Mouse (Mus musculus) kidney, embryonic 16.5 days (tissue): Measurements from ENCODE around the gene Casp1. TPM values are rescaled to one million over a fixed set of nuclear protein-coding genes. Genes with fewer than 3 reads are reported as not detected.

ENCODE experiments used
- ATAC-seq: fragments of 200-750 bp; cut with Nextera tagmentation; 2 replicates; pipeline ENCODE4 v1.8.0; 2017; ENCODE audit warnings: moderate TSS enrichment; ENCODE audit not compliant: low FRiP score, low TSS enrichment
- H3K27ac ChIP-seq: fragments of 300-500 bp; sonication (generic); 2 replicates; pipeline ENCODE4 v1.5.1; 2014; ENCODE audit warnings: low read length
- H3K27me3 ChIP-seq: fragments of 300-500 bp; sonication (generic); 2 replicates; pipeline ENCODE4 v1.6.1; 2014; ENCODE audit warnings: low read length, control low read depth, mixed read lengths; ENCODE audit not compliant: insufficient read depth
- H3K36me3 ChIP-seq: fragments of 300-500 bp; sonication (generic); 2 replicates; pipeline ENCODE4 v1.6.1; 2014; ENCODE audit warnings: low read length, control low read depth, mixed read lengths; ENCODE audit not compliant: insufficient read depth
- H3K4me1 ChIP-seq: fragments of 300-500 bp; sonication (generic); 2 replicates; pipeline ENCODE4 v1.6.1; 2014; ENCODE audit warnings: low read length, control low read depth, mixed read lengths; ENCODE audit not compliant: insufficient read depth
- H3K4me2 ChIP-seq: fragments of 300-500 bp; sonication (generic); replicated peaks from 2 replicates; pipeline ENCODE4 v1.6.1; 2014; ENCODE audit warnings: low read depth, low read length
- H3K4me3 ChIP-seq: fragments of 300-500 bp; sonication (generic); 2 replicates; pipeline ENCODE4 v1.5.1; 2014; ENCODE audit warnings: mild to moderate bottlenecking, low read length
- H3K9ac ChIP-seq: fragments of 300-500 bp; sonication (generic); replicated peaks from 2 replicates; pipeline ENCODE4 v1.6.1; 2014; ENCODE audit warnings: low read length
- H3K9me3 ChIP-seq: fragments of 300-500 bp; sonication (generic); 2 replicates; pipeline ENCODE4 v1.6.1; 2016; ENCODE audit warnings: low read length, control low read depth
- WGBS: fragments of 180-500 bp; shearing (Covaris S2); extraction: QIAGEN DNeasy Blood & Tissue Kit; methylation state at CpG from one replicate; pipeline ENCODE4 v1.1.7; 2014; 5-methylcytosine and 5-hydroxymethylcytosine counted together
- polyA plus RNA-seq: library from polyadenylated mRNA; unstranded; fragments of >200 nt; fragmentation: Nextera tagmentation; extraction: Ambion mirVana; gene quantifications from 2 replicates; pipeline ENCODE4 v1.2.1, GENCODE M21; 2015

Gene Casp1
- polyA plus RNA-seq: 0.91 and 0.99 TPM in 2 replicates

DNA sequence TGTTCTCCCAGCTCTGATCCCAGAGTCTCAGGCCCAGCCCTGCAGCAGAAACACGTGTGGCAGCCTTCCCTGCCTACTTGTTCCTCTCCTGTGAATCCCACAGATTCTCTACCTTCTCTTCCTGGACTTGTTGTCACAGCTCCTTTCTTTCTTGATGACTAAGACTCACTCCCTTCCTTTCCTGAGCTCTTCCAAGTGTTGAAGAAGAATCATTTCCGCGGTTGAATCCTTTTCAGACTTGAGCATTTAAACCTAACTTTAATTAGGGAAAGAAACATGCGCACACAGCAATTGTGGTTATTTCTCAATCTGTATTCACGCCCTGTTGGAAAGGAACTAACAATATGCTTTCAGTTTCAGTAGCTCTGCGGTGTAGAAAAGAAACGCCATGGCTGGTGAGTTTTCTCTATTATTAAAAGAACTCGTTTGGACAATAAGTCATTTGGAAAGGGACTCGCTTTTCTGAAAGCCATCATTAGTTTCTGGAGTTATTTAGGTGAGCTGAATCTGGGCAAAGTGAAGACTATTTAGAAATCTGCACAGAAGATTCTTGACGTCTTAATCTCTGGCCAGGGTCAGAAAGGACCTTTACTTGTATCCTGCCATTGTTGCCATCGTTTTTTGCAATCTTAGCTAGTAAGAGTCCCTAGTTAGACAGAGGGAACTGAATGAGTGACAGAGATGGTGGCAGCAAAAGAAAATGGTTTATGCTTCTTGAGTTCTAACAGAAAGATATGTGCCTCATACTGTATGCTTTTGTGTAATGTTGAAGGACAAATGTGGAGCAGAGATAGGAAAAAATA is at the start of gene Casp1:
Gene Casp1 (plus strand): TSS at position 189 of the 803 bp plus-strand sequence.
- Histone ChIP-seq H3K36me3 (no peaks in the 10 kb centered on the region), H3K9me3 (no peaks in the 10 kb centered on the region), H3K9ac (no peak within 1 kb of the TSS), H3K4me2 (no peak within 1 kb of the TSS), H3K27ac (no peak within 1 kb of the TSS), H3K4me3 (no peak within 1 kb of the TSS), H3K4me1 (no peaks in the 10 kb centered on the region), H3K27me3 (no peaks in the 10 kb centered on the region)
- no peak for ATAC-seq
- WGBS: 79% methylated on average over 11 of the region's 11 CpGs

DNA sequence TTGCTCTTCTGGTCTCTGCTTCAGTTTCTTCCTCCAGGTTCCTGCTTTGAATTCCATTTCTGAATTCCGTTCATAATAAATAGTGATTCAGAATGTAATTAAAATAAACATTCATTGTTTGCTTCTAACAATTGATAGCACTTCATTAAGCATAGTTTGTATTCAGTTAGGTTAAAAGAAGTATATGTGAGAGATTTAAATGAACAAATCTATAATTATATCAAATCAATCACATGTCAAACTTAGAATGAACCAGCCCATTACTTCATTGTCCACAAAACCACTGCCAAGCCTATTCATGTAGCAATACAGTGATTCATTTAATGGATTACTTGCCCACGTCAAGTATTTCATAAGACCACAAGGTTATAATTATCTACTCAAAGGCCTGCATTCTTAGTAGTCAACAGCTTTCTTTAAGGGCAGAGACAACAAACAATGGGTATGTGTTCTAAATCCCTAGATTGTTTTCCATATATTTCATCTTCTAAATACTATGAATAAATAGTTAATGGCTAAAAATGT is 34.3 kb upstream of the Casp1 start:
- ATAC-seq: no peak
- WGBS: 86% methylated on average over 2 of the region's 2 CpGs
- H3K4me2 ChIP-seq: no peak overlapping the region

GRCm38 (mm10) chr9:5270274-5270673 is 28.0 kb upstream of the Casp1 start:
- Histone ChIP-seq H3K4me1 (0 out of 2 replicates have a peak, but pooled peaks cover 2% of the 10 kb centered on the region), H3K9me3 (no peaks in the 10 kb centered on the region), H3K4me3 (no peak overlapping the region), H3K27me3 (no peaks in the 10 kb centered on the region), H3K36me3 (no peaks in the 10 kb centered on the region), H3K4me2 (no peak overlapping the region), H3K9ac (no peak overlapping the region), H3K27ac (no peak overlapping the region)
- 89% methylated on average over 2 of the region's 2 CpGs for WGBS
- no peak for ATAC-seq

More for the DNA sequence above, 34.3 kb upstream of the Casp1 start:
- Histone ChIP-seq H3K4me3 (no peak overlapping the region), H3K27me3 (no peaks in the 10 kb centered on the region), H3K9me3 (no peaks in the 10 kb centered on the region), H3K4me1 (no peaks in the 10 kb centered on the region), H3K27ac (no peak overlapping the region), H3K36me3 (no peaks in the 10 kb centered on the region), H3K9ac (no peak overlapping the region)

- peak; percentile 12; the same call in 1 of the 2 replicates for ATAC-seq
- H3K9ac ChIP-seq: no peak overlapping the region
- no peaks in the 10 kb centered on the region for H3K27me3 ChIP-seq
- 0 out of 2 replicates have a peak, but pooled peaks cover 2% of the 10 kb centered on the region for H3K4me1 ChIP-seq
- no peak overlapping the region for H3K4me2 ChIP-seq
- H3K9me3 ChIP-seq: no peaks in the 10 kb centered on the region
- H3K36me3 ChIP-seq: no peaks in the 10 kb centered on the region
- no peak overlapping the region for H3K4me3 ChIP-seq
- 47% methylated on average over 1 of the region's 1 CpGs for WGBS
- H3K27ac ChIP-seq: no peak overlapping the region
Observed at GRCm38 (mm10) chr9:5270884-5271283, 27.4 kb upstream of the Casp1 start.

GRCm38 (mm10) chr9:5271334-5271845 is 26.9 kb upstream of the Casp1 start:
- Histone ChIP-seq H3K4me1 (0 out of 2 replicates have a peak, but pooled peaks cover 2% of the 10 kb centered on the region), H3K9ac (no peak overlapping the region), H3K4me3 (no peak overlapping the region), H3K4me2 (no peak overlapping the region), H3K27ac (0 out of 2 replicates have a peak overlapping the region, but pooled peaks have one; percentile 18), H3K36me3 (no peaks in the 10 kb centered on the region), H3K27me3 (no peaks in the 10 kb centered on the region), H3K9me3 (no peaks in the 10 kb centered on the region)
- WGBS: 30% methylated on average over 6 of the region's 6 CpGs
- ATAC-seq: peak; percentile 54; the same call in 1 of the 2 replicates

DNA sequence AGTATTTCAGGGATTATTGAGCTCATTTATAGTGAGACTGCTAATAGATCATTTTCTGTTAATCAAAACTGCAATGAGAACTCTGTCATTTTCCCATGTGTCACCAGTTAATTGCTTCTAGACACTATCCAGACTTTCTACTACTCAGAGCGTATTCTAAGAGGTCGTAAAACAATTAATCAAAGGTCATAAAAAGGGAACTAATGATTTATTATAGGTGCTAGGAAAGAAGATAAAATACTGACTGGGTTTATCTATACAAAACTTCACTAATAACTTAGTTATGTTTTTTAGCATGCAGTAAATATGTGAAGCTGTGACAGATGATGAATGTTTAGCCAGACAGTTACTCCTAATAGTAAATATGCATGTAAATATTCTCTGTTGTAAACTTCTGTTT is 12.2 kb upstream of the Casp1 start:
- H3K36me3 ChIP-seq: no peaks in the 10 kb centered on the region
- H3K27me3 ChIP-seq: no peaks in the 10 kb centered on the region
- H3K4me3 ChIP-seq: no peak overlapping the region
- 27% methylated on average over 2 of the region's 2 CpGs for WGBS
- no peak overlapping the region for H3K4me2 ChIP-seq
- H3K4me1 ChIP-seq: no peaks in the 10 kb centered on the region
- no peaks in the 10 kb centered on the region for H3K9me3 ChIP-seq
- ATAC-seq: no peak
- no peak overlapping the region for H3K27ac ChIP-seq
- H3K9ac ChIP-seq: no peak overlapping the region

- no peak overlapping the region for H3K4me3 ChIP-seq
- no peaks in the 10 kb centered on the region for H3K27me3 ChIP-seq
- no peaks in the 10 kb centered on the region for H3K4me1 ChIP-seq
- no peaks in the 10 kb centered on the region for H3K36me3 ChIP-seq
- no peak overlapping the region for H3K9ac ChIP-seq
- no peak overlapping the region for H3K27ac ChIP-seq
- H3K4me2 ChIP-seq: no peak overlapping the region
- no peak; the same call in 1 of the 2 replicates for ATAC-seq
- H3K9me3 ChIP-seq: no peaks in the 10 kb centered on the region
Observed at GRCm38 (mm10) chr9:5286597-5286996, 11.7 kb upstream of the Casp1 start.

GRCm38 (mm10) chr9:5296354-5297237 is 1.7 kb upstream of the Casp1 start:
- no peak overlapping the region for H3K4me3 ChIP-seq
- no peaks in the 10 kb centered on the region for H3K36me3 ChIP-seq
- no peaks in the 10 kb centered on the region for H3K4me1 ChIP-seq
- no peak for ATAC-seq
- no peaks in the 10 kb centered on the region for H3K27me3 ChIP-seq
- H3K9ac ChIP-seq: no peak overlapping the region
- no peak overlapping the region for H3K27ac ChIP-seq
- 66% methylated on average over 2 of the region's 2 CpGs for WGBS
- H3K9me3 ChIP-seq: no peaks in the 10 kb centered on the region
- H3K4me2 ChIP-seq: no peak overlapping the region

GRCm38 (mm10) chr9:5299132-5299381 is 740 bp downstream of the Casp1 start:
- H3K27ac ChIP-seq: no peak overlapping the region
- H3K9ac ChIP-seq: no peak overlapping the region
- H3K36me3 ChIP-seq: no peaks in the 10 kb centered on the region
- H3K27me3 ChIP-seq: no peaks in the 10 kb centered on the region
- H3K9me3 ChIP-seq: no peaks in the 10 kb centered on the region
- no peak overlapping the region for H3K4me3 ChIP-seq
- WGBS: 68% methylated on average over 2 of the region's 2 CpGs
- no peak for ATAC-seq
- no peaks in the 10 kb centered on the region for H3K4me1 ChIP-seq
- no peak overlapping the region for H3K4me2 ChIP-seq
